Mouse (Mus musculus): ENCODE measurements around the gene Mkln1. TPM values are rescaled to one million over a fixed set of nuclear protein-coding genes. Genes with fewer than 3 reads are reported as not detected.

The Mkln1 gene
- polyA plus RNA-seq, 1 experiment from 2014 or later, result 130 TPM

DNA sequence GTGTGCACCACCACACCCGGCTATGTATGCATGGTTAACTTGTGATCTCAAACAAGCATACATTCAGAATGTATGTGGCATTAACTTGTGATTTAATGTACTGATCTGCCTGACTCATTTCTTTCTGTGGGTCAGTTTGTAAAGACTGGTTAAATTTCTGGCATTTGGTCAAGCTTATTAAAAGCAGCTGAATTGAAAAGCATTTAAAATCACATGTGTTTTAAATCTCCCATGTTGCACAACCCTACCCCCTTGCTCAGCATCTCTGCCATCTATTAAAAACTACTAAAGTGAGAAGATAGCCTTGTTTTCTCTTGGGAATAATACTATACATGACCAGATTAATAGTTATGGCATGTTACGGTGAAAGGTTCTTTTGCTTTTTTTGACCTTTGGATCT is 88.1 kb downstream of the Mkln1 start:
- ATAC-seq (ENCODE audit: low read depth), result no peak

DNA sequence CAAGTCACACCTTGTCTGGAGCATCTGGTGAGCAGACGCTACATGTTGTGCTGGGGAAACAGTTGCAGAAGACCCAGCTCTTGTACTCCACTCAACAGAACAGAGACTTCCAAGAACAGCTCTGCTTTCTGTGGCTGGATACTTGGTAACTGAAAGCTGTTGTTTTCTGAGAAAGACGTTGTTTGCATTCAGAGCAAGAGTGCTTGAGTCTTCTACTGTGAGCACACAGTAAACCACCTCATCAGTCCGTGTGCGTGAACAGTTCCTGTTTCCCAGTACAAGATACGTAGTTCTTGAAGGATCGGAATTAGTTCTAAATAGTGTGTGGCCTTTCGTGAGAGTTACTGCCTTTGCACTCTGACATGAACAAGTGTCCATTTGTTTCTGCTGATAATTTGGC is 91.4 kb downstream of the Mkln1 start:
- no peak overlapping the region for H3K4me3 ChIP-seq (ENCODE audit: low read depth, low read length)
- H3K27me3 ChIP-seq (ENCODE audit: control insufficient read depth, insufficient read depth, low read depth, low read length), result no peaks in the 10 kb centered on the region
- H3K4me2 ChIP-seq (ENCODE audit: low read depth, low read length), result no peak overlapping the region
- no peak overlapping the region for H3K9ac ChIP-seq (ENCODE audit: low read depth, low read length)
- whole genome bisulfite sequencing (ENCODE audit: insufficient replicate concordance), result 85% methylated on average over 7 of the region's 7 CpGs
- no peak for ATAC-seq (ENCODE audit: low read depth)
- peaks cover 12% of the 10 kb centered on the region for H3K36me3 ChIP-seq (ENCODE audit: control insufficient read depth, insufficient read depth)
- no peaks in the 10 kb centered on the region for H3K4me1 ChIP-seq (ENCODE audit: control insufficient read depth, low read depth, low read length)
- H3K9me3 ChIP-seq (replicated peaks; ENCODE audit: control insufficient read depth, low read length), result no peaks in the 10 kb centered on the region
- H3K27ac ChIP-seq (ENCODE audit: low read length), result no peak overlapping the region

More for the DNA sequence above, 88.1 kb downstream of the Mkln1 start:
- no peak overlapping the region for H3K9ac ChIP-seq (ENCODE audit: low read depth, low read length)
- no peak overlapping the region for H3K4me2 ChIP-seq (ENCODE audit: low read depth, low read length)
- H3K27ac ChIP-seq (ENCODE audit: low read length), result no peak overlapping the region
- H3K4me3 ChIP-seq (ENCODE audit: low read depth, low read length), result no peak overlapping the region
- no peaks in the 10 kb centered on the region for H3K4me1 ChIP-seq (ENCODE audit: control insufficient read depth, low read depth, low read length)
- peaks cover 9% of the 10 kb centered on the region for H3K36me3 ChIP-seq (ENCODE audit: control insufficient read depth, insufficient read depth)
- WGBS (ENCODE audit: insufficient replicate concordance), result 83% methylated on average over 2 of the region's 2 CpGs
- H3K9me3 ChIP-seq (replicated peaks; ENCODE audit: control insufficient read depth, low read length), result no peaks in the 10 kb centered on the region
- no peaks in the 10 kb centered on the region for H3K27me3 ChIP-seq (ENCODE audit: control insufficient read depth, insufficient read depth, low read depth, low read length)

DNA sequence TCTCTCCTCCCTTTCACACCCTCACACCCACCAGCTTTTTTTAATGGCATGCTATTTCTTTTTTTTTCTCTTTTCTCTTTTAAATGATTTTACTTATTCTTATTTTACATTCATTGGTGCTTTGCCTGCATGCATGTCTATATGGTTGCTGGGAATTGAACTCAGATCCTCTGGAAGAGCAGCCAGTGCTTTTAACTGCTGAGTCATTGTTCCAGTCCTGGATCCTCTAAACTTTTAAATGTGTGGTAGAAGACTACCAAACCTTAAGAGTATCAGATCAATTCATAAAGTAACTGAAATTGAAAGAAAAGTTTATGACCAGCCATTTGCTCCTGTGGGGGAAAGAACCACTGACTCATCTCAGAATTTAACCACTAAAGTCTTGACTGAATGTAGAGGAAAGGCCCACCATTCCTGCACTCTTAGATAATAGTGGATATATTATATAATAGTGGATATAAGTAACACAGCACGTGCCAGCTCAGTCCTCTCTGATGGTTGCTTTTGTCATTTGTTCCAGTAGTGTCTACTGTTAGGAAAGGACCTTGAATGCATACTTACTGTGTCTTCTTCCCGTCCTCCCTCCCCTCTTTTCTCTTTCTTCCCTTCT is 96.7 kb downstream of the Mkln1 start:
- no peak for ATAC-seq (ENCODE audit: low read depth)
- H3K36me3 ChIP-seq (ENCODE audit: control insufficient read depth, insufficient read depth), result peaks cover 17% of the 10 kb centered on the region
- WGBS (ENCODE audit: insufficient replicate concordance), result 70% methylated on average over 2 of the region's 2 CpGs
- no peak overlapping the region for H3K4me2 ChIP-seq (ENCODE audit: low read depth, low read length)
- no peak overlapping the region for H3K4me3 ChIP-seq (ENCODE audit: low read depth, low read length)
- no peak overlapping the region for H3K9ac ChIP-seq (ENCODE audit: low read depth, low read length)
- no peak overlapping the region for H3K27ac ChIP-seq (ENCODE audit: low read length)
- no peaks in the 10 kb centered on the region for H3K4me1 ChIP-seq (ENCODE audit: control insufficient read depth, low read depth, low read length)
- H3K27me3 ChIP-seq (ENCODE audit: control insufficient read depth, insufficient read depth, low read depth, low read length), result no peaks in the 10 kb centered on the region
- H3K9me3 ChIP-seq (replicated peaks; ENCODE audit: control insufficient read depth, low read length), result no peaks in the 10 kb centered on the region

DNA sequence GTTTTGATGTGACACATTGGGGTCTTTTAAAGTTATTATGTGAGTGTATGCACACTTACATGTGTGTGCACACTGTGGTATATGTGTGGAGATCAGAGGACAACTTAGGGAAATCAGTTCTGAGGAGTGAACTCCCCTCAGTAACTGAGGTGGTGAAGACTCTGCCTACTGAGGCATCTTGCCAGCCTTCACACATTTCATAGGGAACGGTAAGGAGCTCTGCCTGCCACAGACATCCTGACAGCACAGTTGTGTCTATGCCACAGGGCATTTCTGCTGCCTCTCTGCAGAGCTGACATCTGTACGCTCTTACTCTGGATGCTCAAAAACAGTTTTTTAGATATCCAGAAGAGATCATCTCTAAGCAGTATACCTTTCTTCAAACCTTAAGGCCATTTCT is 97.7 kb downstream of the Mkln1 start:
- Histone ChIP-seq H3K27ac (ENCODE audit: low read length) (no peak overlapping the region), H3K4me1 (ENCODE audit: control insufficient read depth, low read depth, low read length) (no peaks in the 10 kb centered on the region)
- WGBS (ENCODE audit: insufficient replicate concordance), result 92% methylated on average over 2 of the region's 2 CpGs

DNA sequence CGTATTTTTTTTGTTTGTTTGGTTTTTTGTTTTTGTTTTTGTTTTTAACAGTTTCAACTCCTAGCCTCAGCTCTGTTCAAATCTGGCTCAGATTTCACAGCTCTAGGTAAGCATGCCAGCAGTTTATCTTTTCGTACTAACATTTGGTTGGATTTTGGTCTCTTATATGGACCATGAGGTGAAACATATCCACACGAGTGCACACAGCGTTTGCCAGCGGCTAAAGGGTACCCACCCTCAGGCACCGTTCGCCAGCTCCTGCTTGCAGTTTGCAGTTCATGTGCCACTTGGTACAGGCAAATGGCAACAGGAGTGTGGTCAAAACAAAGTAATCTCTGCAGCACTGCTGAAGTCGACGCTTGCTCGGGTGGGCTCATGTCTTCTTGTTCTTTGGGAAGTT is 101.3 kb downstream of the Mkln1 start:
- no peak overlapping the region for H3K9ac ChIP-seq (ENCODE audit: low read depth, low read length)
- no peak overlapping the region for H3K4me2 ChIP-seq (ENCODE audit: low read depth, low read length)
- H3K27me3 ChIP-seq (ENCODE audit: control insufficient read depth, insufficient read depth, low read depth, low read length), result no peaks in the 10 kb centered on the region
- ATAC-seq (ENCODE audit: low read depth), result no peak
- no peaks in the 10 kb centered on the region for H3K4me1 ChIP-seq (ENCODE audit: control insufficient read depth, low read depth, low read length)
- peaks cover 15% of the 10 kb centered on the region for H3K36me3 ChIP-seq (ENCODE audit: control insufficient read depth, insufficient read depth)
- no peak overlapping the region for H3K27ac ChIP-seq (ENCODE audit: low read length)
- H3K4me3 ChIP-seq (ENCODE audit: low read depth, low read length), result no peak overlapping the region
- WGBS (ENCODE audit: insufficient replicate concordance), result 83% methylated on average over 10 of the region's 10 CpGs
- H3K9me3 ChIP-seq (replicated peaks; ENCODE audit: control insufficient read depth, low read length), result no peaks in the 10 kb centered on the region

More for the DNA sequence above, 97.7 kb downstream of the Mkln1 start:
- Histone ChIP-seq H3K9me3 (replicated peaks; ENCODE audit: control insufficient read depth, low read length) (no peaks in the 10 kb centered on the region), H3K36me3 (ENCODE audit: control insufficient read depth, insufficient read depth) (peaks cover 13% of the 10 kb centered on the region), H3K4me2 (ENCODE audit: low read depth, low read length) (no peak overlapping the region), H3K27me3 (ENCODE audit: control insufficient read depth, insufficient read depth, low read depth, low read length) (no peaks in the 10 kb centered on the region), H3K9ac (ENCODE audit: low read depth, low read length) (no peak overlapping the region), H3K4me3 (ENCODE audit: low read depth, low read length) (no peak overlapping the region)
- ATAC-seq (ENCODE audit: low read depth), result no peak

DNA sequence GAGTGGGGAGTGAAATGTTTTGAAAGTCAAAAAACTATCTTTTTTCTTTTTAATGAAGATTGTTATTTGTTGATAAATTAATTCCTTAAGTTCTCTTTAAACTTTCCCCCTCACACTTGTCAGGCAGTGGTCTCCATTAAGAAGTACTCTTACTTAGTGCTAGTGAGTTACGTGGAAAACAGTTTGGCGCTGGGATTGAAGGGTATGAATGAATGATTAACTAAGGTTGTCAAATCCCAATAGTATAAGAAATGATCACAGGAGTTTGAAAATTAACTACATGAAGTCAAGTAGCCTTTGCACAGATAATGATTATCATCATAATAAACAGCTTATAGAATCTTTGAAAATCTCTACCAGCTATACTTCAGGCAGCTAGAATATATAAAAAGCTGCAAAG is 101.7 kb downstream of the Mkln1 start:
- Histone ChIP-seq H3K27ac (ENCODE audit: low read length) (no peak overlapping the region), H3K36me3 (ENCODE audit: control insufficient read depth, insufficient read depth) (peaks cover 15% of the 10 kb centered on the region), H3K4me1 (ENCODE audit: control insufficient read depth, low read depth, low read length) (no peaks in the 10 kb centered on the region), H3K4me3 (ENCODE audit: low read depth, low read length) (no peak overlapping the region), H3K9ac (ENCODE audit: low read depth, low read length) (no peak overlapping the region), H3K4me2 (ENCODE audit: low read depth, low read length) (no peak overlapping the region), H3K27me3 (ENCODE audit: control insufficient read depth, insufficient read depth, low read depth, low read length) (no peaks in the 10 kb centered on the region), H3K9me3 (replicated peaks; ENCODE audit: control insufficient read depth, low read length) (no peaks in the 10 kb centered on the region)
- 74% methylated on average over 2 of the region's 2 CpGs for WGBS (ENCODE audit: insufficient replicate concordance)
- ATAC-seq (ENCODE audit: low read depth), result no peak

DNA sequence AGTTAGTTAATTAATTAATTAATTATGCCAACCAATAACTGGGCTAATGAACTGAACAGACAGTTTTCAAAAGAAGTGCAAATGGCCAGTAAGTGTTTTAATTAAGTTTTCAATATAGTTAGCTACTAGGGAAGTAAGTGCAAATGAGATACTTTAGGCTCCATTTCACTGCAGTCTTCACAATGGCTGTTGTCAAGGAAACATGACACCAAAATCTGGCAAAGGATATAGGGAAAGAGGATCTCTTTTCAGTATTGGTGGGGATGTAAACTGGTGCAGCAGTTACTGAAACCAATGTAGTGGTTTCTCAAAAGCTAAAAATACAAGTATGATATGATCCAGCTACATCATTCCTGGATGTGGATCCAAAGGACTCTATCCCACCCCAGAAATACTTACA is 102.2 kb downstream of the Mkln1 start:
- Histone ChIP-seq H3K27me3 (ENCODE audit: control insufficient read depth, insufficient read depth, low read depth, low read length) (no peaks in the 10 kb centered on the region), H3K4me2 (ENCODE audit: low read depth, low read length) (no peak overlapping the region), H3K9ac (ENCODE audit: low read depth, low read length) (no peak overlapping the region), H3K4me1 (ENCODE audit: control insufficient read depth, low read depth, low read length) (no peaks in the 10 kb centered on the region), H3K36me3 (ENCODE audit: control insufficient read depth, insufficient read depth) (peaks cover 15% of the 10 kb centered on the region), H3K9me3 (replicated peaks; ENCODE audit: control insufficient read depth, low read length) (no peaks in the 10 kb centered on the region), H3K4me3 (ENCODE audit: low read depth, low read length) (no peak overlapping the region), H3K27ac (ENCODE audit: low read length) (no peak overlapping the region)
- ATAC-seq (ENCODE audit: low read depth), result no peak

DNA sequence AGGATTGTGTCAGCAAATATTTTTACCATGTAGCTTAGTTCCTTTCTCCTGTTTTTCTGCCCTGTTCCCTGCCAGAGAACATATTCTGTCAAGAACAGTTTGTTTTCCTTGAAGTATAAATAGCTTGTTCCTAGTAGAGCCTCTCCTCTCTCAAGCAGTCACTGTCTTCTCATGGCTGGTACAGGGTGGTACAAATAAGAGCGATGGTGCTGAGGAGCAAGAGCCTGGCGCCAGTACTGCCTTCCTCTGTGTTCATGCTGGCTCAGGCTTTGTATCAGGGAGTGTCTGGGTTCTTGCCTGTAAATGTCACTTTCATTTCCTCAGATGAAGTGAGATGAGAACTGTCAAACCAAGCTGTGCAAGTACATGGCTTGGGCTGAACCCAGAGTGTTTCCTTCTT is 104.1 kb downstream of the Mkln1 start:
- ATAC-seq (ENCODE audit: low read depth), result no peak
- Histone ChIP-seq H3K4me1 (ENCODE audit: control insufficient read depth, low read depth, low read length) (no peaks in the 10 kb centered on the region; the same call in 1 of the 2 replicates), H3K27me3 (ENCODE audit: control insufficient read depth, insufficient read depth, low read depth, low read length) (no peaks in the 10 kb centered on the region), H3K9me3 (replicated peaks; ENCODE audit: control insufficient read depth, low read length) (no peaks in the 10 kb centered on the region), H3K4me2 (ENCODE audit: low read depth, low read length) (no peak overlapping the region), H3K27ac (ENCODE audit: low read length) (no peak overlapping the region), H3K36me3 (ENCODE audit: control insufficient read depth, insufficient read depth) (peaks cover 6% of the 10 kb centered on the region; the same call in 1 of the 2 replicates), H3K9ac (ENCODE audit: low read depth, low read length) (no peak overlapping the region), H3K4me3 (ENCODE audit: low read depth, low read length) (no peak overlapping the region)
- WGBS (ENCODE audit: insufficient replicate concordance), result 93% methylated on average over 2 of the region's 2 CpGs

DNA sequence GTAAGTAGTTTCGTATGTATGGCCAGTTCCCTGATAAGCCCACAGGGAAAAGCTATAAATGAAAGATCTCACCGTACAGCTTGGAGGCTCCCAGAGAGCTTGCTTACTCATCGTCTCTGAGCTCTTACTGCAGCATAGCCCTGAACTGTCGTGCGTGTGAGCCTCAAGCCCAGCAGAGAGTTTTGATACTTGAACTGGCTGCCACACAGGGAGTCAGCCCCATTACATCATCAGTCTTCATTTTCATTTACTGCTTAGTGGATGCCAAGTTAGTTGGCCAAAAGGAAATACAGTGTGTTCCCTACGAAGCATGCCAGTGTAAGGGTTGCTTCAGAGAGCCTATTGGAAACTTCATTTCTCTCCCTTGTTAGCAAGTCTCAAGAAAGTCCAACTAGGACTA is 115.2 kb downstream of the Mkln1 start:
- Histone ChIP-seq H3K27me3 (ENCODE audit: control insufficient read depth, insufficient read depth, low read depth, low read length) (no peaks in the 10 kb centered on the region), H3K9me3 (replicated peaks; ENCODE audit: control insufficient read depth, low read length) (no peaks in the 10 kb centered on the region), H3K36me3 (ENCODE audit: control insufficient read depth, insufficient read depth) (no peaks in the 10 kb centered on the region; the same call in 1 of the 2 replicates), H3K4me3 (ENCODE audit: low read depth, low read length) (no peak overlapping the region), H3K27ac (ENCODE audit: low read length) (no peak overlapping the region), H3K4me2 (ENCODE audit: low read depth, low read length) (no peak overlapping the region), H3K4me1 (ENCODE audit: control insufficient read depth, low read depth, low read length) (peaks cover 13% of the 10 kb centered on the region), H3K9ac (ENCODE audit: low read depth, low read length) (no peak overlapping the region)
- WGBS (ENCODE audit: insufficient replicate concordance), result 44% methylated on average over 6 of the region's 6 CpGs
- no peak for ATAC-seq (ENCODE audit: low read depth)
